Mouse (Mus musculus): Measurements from ENCODE around the gene Plekhm1.
"Not testable (repeated sequence)": the region's sequence is repeated elsewhere in the genome, so short reads cannot be mapped to it uniquely, and the experiment has no call there.

- not testable (repeated sequence) for TF ChIP-seq CTCF (conservative IDR thresholded peaks at IDR 0.05; ENCODE audit: low read length); POU5F1 (IDR thresholded peaks at IDR 0.05; ENCODE audit: borderline replicate concordance, low read length)
Observed at GRCm38 (mm10) chr11:103322832-103323231, 89.7 kb downstream of the Plekhm1 start.

Measured in E14TG2a.4 (cell line).